Mouse (Mus musculus): ENCODE data around the gene Gm45713.
"Not testable (repeated sequence)": the region's sequence is repeated elsewhere in the genome, so short reads cannot be mapped to it uniquely, and the experiment has no call there.

The Gm45713 gene

GRCm38 (mm10) chr7:45135993-45136567 is at the start of gene Gm45713, which contains the start of gene Flt3l:
Gm45713 (minus strand) TSS chr7:45136231.
Flt3l (minus strand) TSS chr7:45136432.
- peak; percentile 89 for DNase-seq

GRCm38 (mm10) chr7:45183672-45184071 is 47.6 kb upstream of the Gm45713 start:
- no peak for DNase-seq

GRCm38 (mm10) chr7:45182606-45183005 is 46.6 kb upstream of the Gm45713 start:
- DNase-seq, result no peak

GRCm38 (mm10) chr7:45182199-45182601 is 46.2 kb upstream of the Gm45713 start:
- DNase-seq, result peak; percentile 92

DNA sequence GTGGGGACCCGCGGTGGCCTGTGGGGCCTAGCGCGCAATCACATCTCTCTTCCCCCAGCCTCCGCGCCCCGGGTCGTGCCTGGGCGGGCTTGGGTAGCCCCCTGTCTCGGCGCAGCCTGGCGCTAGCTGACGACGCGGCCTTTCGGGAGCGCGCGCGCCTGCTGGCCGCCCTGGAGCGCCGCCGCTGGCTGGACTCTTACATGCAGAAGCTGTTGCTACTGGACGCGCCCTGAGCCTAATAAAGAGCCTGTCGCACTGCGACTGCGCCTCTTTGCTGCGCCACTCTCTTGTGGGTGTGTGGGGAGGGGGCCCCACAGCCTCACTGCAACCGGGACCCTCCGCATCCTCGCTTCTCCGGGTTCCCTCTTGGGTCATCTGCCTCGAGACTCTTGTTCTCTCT is 45.5 kb upstream of the Gm45713 start:
- no peak for DNase-seq

DNA sequence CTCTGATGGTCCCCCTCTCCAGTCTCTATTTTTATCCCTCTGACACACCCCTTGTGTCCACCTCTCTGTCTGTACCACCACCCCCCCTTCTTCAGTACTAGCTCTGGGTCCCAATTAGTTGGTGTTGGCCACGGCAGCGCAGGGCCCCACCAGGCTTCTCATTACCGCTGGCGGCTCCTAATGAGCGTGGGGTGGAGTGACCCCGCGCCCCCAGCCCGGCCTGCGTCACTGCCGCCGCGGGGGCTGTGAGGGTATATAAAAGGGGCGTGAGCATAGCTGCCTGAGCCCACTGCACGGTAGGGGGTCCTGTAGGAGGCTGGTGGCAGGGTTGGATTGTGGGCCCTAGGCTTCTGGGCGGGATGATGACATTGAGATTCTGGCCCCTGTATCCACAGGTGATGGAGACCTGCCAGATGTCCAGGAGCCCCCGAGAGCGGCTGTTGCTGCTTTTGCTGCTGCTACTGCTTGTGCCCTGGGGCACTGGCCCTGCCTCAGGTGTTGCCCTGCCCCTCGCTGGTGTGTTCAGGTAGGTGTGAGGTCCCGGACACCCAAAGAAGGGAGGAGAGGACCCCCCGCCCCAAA is 45.0 kb upstream of the Gm45713 start, which contains the start of gene Pth2:
TSS of gene Pth2 (plus strand) at position 100 of the 582 bp plus-strand sequence.
- no peak for DNase-seq

DNA sequence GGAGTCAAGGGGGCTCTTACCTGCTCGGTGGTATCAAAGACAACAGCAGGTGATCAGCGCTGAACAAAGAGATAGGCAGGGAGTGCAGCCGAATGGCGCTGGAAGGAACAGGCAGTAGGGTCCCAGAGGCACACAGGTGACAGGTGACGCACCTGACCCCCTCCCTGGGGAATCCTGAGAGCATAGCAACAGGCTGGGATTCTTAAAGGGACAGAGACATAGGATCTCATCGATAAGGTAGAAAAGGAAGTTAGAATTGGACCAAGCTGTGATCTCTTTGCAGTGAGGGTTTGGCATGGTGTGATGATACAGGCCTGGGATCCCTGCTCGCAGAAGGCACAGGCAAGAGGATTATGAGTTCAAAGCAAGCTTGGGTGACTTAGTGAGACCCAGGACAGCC is 43.4 kb upstream of the Gm45713 start, which contains the start of gene Gfy:
TSS of gene Gfy (minus strand) at position 101 of the 400 bp plus-strand sequence.
- no peak for DNase-seq

- no peak for DNase-seq
Measured at GRCm38 (mm10) chr7:45178550-45178949, 42.5 kb upstream of the Gm45713 start.

DNA sequence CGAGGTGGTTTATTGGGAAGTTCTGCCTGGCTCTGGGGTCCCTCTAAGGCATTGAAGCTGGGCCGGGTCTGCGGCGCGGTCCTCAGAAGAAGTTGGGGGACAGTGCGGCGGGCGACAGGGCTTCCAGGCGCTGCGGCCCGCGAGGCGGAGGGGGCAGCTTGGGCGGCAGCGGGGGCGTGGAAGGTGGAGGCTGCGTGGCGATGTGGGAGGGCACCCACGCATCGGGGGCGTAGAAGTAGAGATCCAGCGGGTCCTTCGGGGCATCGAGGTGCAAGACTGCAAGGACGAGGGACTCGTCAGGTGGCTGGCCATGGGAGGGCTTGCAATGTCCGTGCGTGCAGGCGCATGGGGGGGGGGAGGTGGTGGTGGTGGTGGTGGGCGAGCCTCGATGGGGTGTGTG is 40.3 kb upstream of the Gm45713 start:
- no peak for DNase-seq

DNA sequence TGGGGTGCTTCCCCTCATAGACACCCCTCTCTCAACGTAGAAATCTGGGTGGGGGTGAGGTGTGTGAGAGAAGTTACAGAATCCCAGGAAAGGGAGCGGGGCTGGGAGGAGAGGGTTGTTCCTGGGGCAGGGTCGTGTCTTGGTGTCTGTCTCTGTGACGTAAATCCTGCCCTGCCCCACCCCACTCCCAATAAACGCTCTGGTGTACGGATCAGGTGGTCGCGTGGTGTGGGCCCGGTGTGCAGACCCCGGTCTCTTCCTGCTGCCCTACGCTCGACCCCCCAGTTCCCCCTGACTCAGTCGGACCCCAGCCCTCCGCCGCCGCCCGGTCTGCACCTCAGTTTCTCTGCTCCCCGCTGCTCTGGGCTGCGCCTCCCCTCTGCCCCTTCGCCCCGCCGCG is 39.9 kb upstream of the Gm45713 start:
- DNase-seq, result no peak

GRCm38 (mm10) chr7:45175398-45175797 is 39.4 kb upstream of the Gm45713 start:
- DNase-seq, result no peak

- no peak for DNase-seq
Measured at GRCm38 (mm10) chr7:45174567-45175280, 38.7 kb upstream of the Gm45713 start.

DNA sequence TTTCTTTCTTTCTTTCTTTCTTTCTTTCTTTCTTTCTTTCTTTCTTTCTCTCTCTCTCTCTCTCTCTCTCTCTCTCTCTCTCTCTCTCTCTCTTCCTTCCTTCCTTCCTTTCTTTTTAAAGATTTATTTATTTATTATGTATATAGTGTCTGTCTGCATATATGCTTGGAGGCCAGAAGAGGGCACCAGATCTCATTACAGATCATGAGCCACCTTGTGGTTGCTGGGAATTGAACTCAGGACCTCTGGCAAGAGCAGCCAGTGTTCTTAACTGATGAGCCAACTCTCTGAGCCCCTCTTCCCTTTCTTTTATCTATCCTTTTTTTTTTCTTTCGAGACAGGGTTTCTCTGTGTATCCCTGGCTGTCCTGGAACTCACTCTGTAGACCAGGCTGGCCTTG is 37.7 kb upstream of the Gm45713 start:
- not testable (repeated sequence) for DNase-seq

- no peak for DNase-seq
Measured at GRCm38 (mm10) chr7:45172974-45173373, 36.9 kb upstream of the Gm45713 start.

DNA sequence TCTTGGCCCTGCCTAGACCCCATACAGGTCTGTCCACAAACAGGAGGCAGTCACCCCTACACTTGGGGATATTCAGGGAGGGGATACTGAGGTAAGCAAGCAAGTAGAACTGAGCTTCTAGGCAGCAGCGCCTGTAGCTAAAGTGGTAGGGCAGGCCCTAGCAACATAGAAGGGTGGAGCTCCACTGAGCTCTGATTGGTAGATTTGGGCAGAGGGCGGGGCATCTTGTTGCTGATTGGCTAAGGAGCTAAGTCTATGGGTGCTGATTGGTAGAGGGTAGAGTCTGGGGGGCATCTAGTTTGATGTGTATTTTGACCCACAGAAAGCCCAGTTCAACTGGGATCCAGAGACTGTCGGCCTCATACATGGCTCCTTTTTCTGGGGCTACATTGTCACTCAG is 33.5 kb upstream of the Gm45713 start:
- DNase-seq, result peak; percentile 65

- no peak for DNase-seq
Measured at GRCm38 (mm10) chr7:45168656-45169055, 32.6 kb upstream of the Gm45713 start.

GRCm38 (mm10) chr7:45167761-45168445 is 31.9 kb upstream of the Gm45713 start:
- peak; percentile 73 for DNase-seq

DNA sequence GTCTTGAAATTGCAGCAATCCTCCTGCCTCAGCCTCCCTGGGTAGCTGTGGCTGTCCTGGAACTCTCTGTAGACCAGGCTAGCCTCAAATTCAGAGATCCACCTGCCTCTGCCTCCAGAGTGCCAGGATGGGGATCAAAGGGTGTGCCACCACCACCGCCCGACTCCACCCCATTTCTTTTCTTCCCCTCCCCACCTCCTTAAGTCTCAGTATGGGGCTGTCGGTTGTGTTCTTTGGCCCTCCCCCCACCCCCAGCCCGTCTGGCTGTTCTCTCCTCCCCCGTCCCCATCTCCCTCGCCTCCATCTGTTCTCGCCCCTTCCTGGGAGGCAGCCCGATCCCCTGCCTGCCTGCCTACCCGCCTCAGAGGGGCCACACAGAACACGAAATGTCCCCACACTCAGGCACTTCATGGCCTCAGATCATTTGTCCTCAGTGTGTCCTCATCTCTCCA is 30.9 kb upstream of the Gm45713 start:
- peak; percentile 73 for DNase-seq

- no peak for DNase-seq
Measured at GRCm38 (mm10) chr7:45165701-45166100, 29.7 kb upstream of the Gm45713 start.

GRCm38 (mm10) chr7:45164833-45165232 is 28.8 kb upstream of the Gm45713 start:
- peak; percentile 32 for DNase-seq

- peak; percentile 67 for DNase-seq
Measured at GRCm38 (mm10) chr7:45163735-45164490, 27.9 kb upstream of the Gm45713 start, which contains the start of gene Slc17a7. Slc17a7 (plus strand) TSS chr7:45163949.

GRCm38 (mm10) chr7:45162996-45163615 is 27.1 kb upstream of the Gm45713 start:
- no peak for DNase-seq

Measured in right cerebral cortex, adult 18-20 months (tissue).